Mouse (Mus musculus) mouse embryonic stem cell (cell line): ENCODE data around the gene Tomm20.

Experiments
- in situ Hi-C, 2 experiments: fragments of 300-500 bp; cut with MboI; formaldehyde crosslinking; loops; 1 replicate in 1 of 2; 3 replicates in 1 of 2; pipeline ENCODE4 v1.14.3; 2019 to 2020; ENCODE audit warnings: low sequenced_read_pairs in 2 of 2, low pct_unique_long_range_greater_than_20kb in 1 of 2, mixed read lengths in 1 of 2; ENCODE audit not compliant: unreplicated experiment in 1 of 2

Gene Tomm20

GRCm38 (mm10) chr8:126969546-126969945, 23.9 kb upstream of the Tomm20 start:
- in situ Hi-C loops = no loop called here

GRCm38 (mm10) chr8:126968107-126968506, 22.5 kb upstream of the Tomm20 start:
- in situ Hi-C loops = no loop called here

GRCm38 (mm10) chr8:126965246-126965645, 19.6 kb upstream of the Tomm20 start:
- in situ Hi-C loops = no loop called here

- in situ Hi-C loops = no loop called here
These were observed 17.2 kb upstream of the Tomm20 start for GRCm38 (mm10) chr8:126962871-126963270.

GRCm38 (mm10) chr8:126961516-126961915, 15.9 kb upstream of the Tomm20 start:
- in situ Hi-C loops = no loop called here

GRCm38 (mm10) chr8:126951900-126952636, 6.4 kb upstream of the Tomm20 start:
- in situ Hi-C loops = no loop called here

- in situ Hi-C loops = no loop called here
These were observed 3.9 kb upstream of the Tomm20 start for GRCm38 (mm10) chr8:126949527-126949926.

GRCm38 (mm10) chr8:126946444-126946843, 800 bp upstream of the Tomm20 start:
- in situ Hi-C loops = no loop called here

GRCm38 (mm10) chr8:126944781-126945691, 608 bp downstream of the Tomm20 start:
- in situ Hi-C loops = no loop called here

- in situ Hi-C loops = no loop called here
These were observed 2.1 kb downstream of the Tomm20 start for GRCm38 (mm10) chr8:126943565-126943964.

- in situ Hi-C loops = no loop called here
These were observed 8.3 kb downstream of the Tomm20 start for GRCm38 (mm10) chr8:126937337-126937736.

GRCm38 (mm10) chr8:126935932-126936331, 9.7 kb downstream of the Tomm20 start:
- in situ Hi-C loops = no loop called here

GRCm38 (mm10) chr8:126935387-126935786, 10.3 kb downstream of the Tomm20 start:
- in situ Hi-C loops = no loop called here

GRCm38 (mm10) chr8:126932656-126933055, 13.0 kb downstream of the Tomm20 start:
- in situ Hi-C loops = no loop called here

GRCm38 (mm10) chr8:126932249-126932648, 13.4 kb downstream of the Tomm20 start:
- in situ Hi-C loops = no loop called here

GRCm38 (mm10) chr8:126931720-126932119, 13.9 kb downstream of the Tomm20 start:
- in situ Hi-C loops = no loop called here

GRCm38 (mm10) chr8:126929607-126930161, 16.0 kb downstream of the Tomm20 start:
- in situ Hi-C loops = loop anchor here in 1 of 2 experiments (10.0 kb wide), 1 partner anchor 435 kb away; no protein-coding TSS in a partner anchor

- in situ Hi-C loops = loop anchor here in 1 of 2 experiments (10.0 kb wide), 1 partner anchor 434 kb away; no protein-coding TSS in a partner anchor
These were observed 16.7 kb downstream of the Tomm20 start for GRCm38 (mm10) chr8:126928755-126929505.
